Mouse (Mus musculus) brain, embryonic 14.5 days (tissue): ENCODE measurements at regions not wholly inside any gene's neighbourhood (a gene's known extent, or its start where the extent isn't known, plus 50 kb on each side); places are given as distances from the start of the nearest gene placed in this dataset.

Experiments used
- CTCF ChIP-seq: fragments of 200-500 bp; IDR thresholded peaks from 2 replicates; pipeline ENCODE4 v1.5.1; 2012; ENCODE audit warnings: inconsistent platforms, mild to moderate bottlenecking, moderate library complexity, borderline replicate concordance; ENCODE audit not compliant: insufficient read depth, insufficient read length; ENCODE audit errors: extremely low read depth
- POLR2A ChIP-seq: fragments of 200-500 bp; IDR thresholded peaks from 2 replicates; pipeline ENCODE4 v1.6.1; 2012; ENCODE audit warnings: mild to moderate bottlenecking, inconsistent platforms, borderline replicate concordance; ENCODE audit not compliant: poor library complexity, insufficient read depth, insufficient read length, severe bottlenecking; ENCODE audit errors: extremely low read depth

GRCm38 (mm10) chr11:38397771-38398170, 1162.0 kb upstream of the Tenm2 start:
- no peak for TF ChIP-seq CTCF
- no peak for TF ChIP-seq POLR2A
